22 mouse cellular contexts compared by ENCODE assay signal in genomic region chr4:122991177-122991576, GRCm38 (mm10). TPM values are rescaled to one million over a fixed set of nuclear protein-coding genes. Genes with fewer than 3 reads are reported as not detected.
DNase-seq lines count a peak whose midpoint lies in the region; ATAC-seq lines count a peak whose summit lies in the region.
"Had no signal": no experiment of that assay in that cellular context is flagged by ENCODE, and none has a peak within 500 bp of the region (broad histone marks: within the 10 kb centered on the region; RNA-seq: fewer than 3 reads in every experiment).

No protein-coding gene starts in this region.

- no peaks in the 10 kb centered on the region for H3K36me3 ChIP-seq in splenic B cell, adult 2 months (ENCODE audit: control insufficient read depth, insufficient read depth, low read length, poor library complexity, severe bottlenecking)
- H3K36me3 ChIP-seq: embryonic facial prominence, embryonic 13.5 days; forebrain, embryonic 10.5 days; heart, embryonic 15.5 days; hindbrain, embryonic 10.5 days had no signal

- H3K27me3 ChIP-seq in splenic B cell, adult 2 months (ENCODE audit: control insufficient read depth, insufficient read depth, low read length, poor library complexity, severe bottlenecking) = no peaks in the 10 kb centered on the region

- DNase-seq in A20 (ENCODE audit: low read depth, low spot score) (peak; percentile 67), MEL-GATA-1-ER (ENCODE audit: extremely low read depth, low read depth) (peak; percentile 56)
- peak; percentile 63 for DNase-seq in splenic B cell, adult 2 months (ENCODE audit: low read depth, low spot score)
- no peak for DNase-seq in embryo, embryonic 11 days
- no peak for DNase-seq in heart, postnatal 36 days
- DNase-seq in gastrocnemius, adult 8-10 months (ENCODE audit: low spot score in 2 of 2) = no peak
- DNase-seq: adrenal gland, postnatal 14 days; cerebellum, adult 11 months; cerebellum, adult 8-10 months; cerebellum, postnatal 14 days; gastrocnemius, adult 2 months; gastrocnemius, postnatal 36 days; heart, adult 18-20 months; heart, postnatal 14 days; kidney, adult 8-10 months had no signal

- peak; percentile 81 for ATAC-seq in granulocyte monocyte progenitor cell, adult 5-6 weeks (replicated peaks; ENCODE audit: poor library complexity, severe bottlenecking)
- ATAC-seq: forebrain, embryonic 14.5 days; intestine, embryonic 16.5 days had no signal

- intact Hi-C loops in heart, postnatal 36 days (cut with DNase I) = no loop called here

RNA-seq across cellular contexts. Expression of gene Mycl, which starts 4.3 kb away (rescaled TPM):
- total RNA-seq in granulocyte monocyte progenitor cell, adult 5-6 weeks (2014; fragmentation: Nextera tagmentation) = 1.5 and 4.4 TPM in 2 replicates
- 0.21 and 0.78 TPM in 2 replicates for total RNA-seq in granulocyte monocyte progenitor cell, adult 5-6 weeks (2017)
- under 1 TPM; 0.14 to 0.31 TPM for total RNA-seq in heart, postnatal 36 days (2021)
- total RNA-seq in gastrocnemius, adult 8-10 months (2022) = 1 to 10 TPM in 1 of 4 experiments, under 1 TPM in 1, not detected in 2; 0.40 to 1.1 TPM

RNA-seq across cellular contexts. Expression of gene Trit1, which starts 25.2 kb away (rescaled TPM):
- 10.8 and 21.5 TPM in 2 replicates for total RNA-seq in granulocyte monocyte progenitor cell, adult 5-6 weeks (2014; fragmentation: Nextera tagmentation)
- total RNA-seq in granulocyte monocyte progenitor cell, adult 5-6 weeks (2017) = 20.4 and 20.7 TPM in 2 replicates
- 1 to 10 TPM; 6.0 to 7.3 TPM for total RNA-seq in heart, postnatal 36 days (2021)
- total RNA-seq in gastrocnemius, adult 8-10 months (2022) = 1 to 10 TPM; 5.8 to 7.1 (median 6.6) TPM

RNA-seq across cellular contexts. Expression of gene Mfsd2a, which starts 30.2 kb away (rescaled TPM):
- not detected in 2 replicates for total RNA-seq in granulocyte monocyte progenitor cell, adult 5-6 weeks (2014; fragmentation: Nextera tagmentation)
- total RNA-seq in granulocyte monocyte progenitor cell, adult 5-6 weeks (2017) = 1.5 TPM in 1 of 2 replicates, not detected in the other
- total RNA-seq in heart, postnatal 36 days (2021) = under 1 TPM in 1 of 2 experiments, not detected in 1; 0.42 TPM
- total RNA-seq in gastrocnemius, adult 8-10 months (2022) = not detected

Comparison
In these comparisons a context has a peak if more than half of its experiments do, and no peak if none do; other contexts are left out.
1. DNase-seq: peak in A20 (single experiment), MEL-GATA-1-ER (single experiment) and splenic B cell, adult 2 months (single experiment); none in embryo, embryonic 11 days (single experiment), heart, postnatal 36 days (0 of 2) and gastrocnemius, adult 8-10 months (0 of 2).